Mouse (Mus musculus): ENCODE results near the gene Mphosph9.

DNA sequence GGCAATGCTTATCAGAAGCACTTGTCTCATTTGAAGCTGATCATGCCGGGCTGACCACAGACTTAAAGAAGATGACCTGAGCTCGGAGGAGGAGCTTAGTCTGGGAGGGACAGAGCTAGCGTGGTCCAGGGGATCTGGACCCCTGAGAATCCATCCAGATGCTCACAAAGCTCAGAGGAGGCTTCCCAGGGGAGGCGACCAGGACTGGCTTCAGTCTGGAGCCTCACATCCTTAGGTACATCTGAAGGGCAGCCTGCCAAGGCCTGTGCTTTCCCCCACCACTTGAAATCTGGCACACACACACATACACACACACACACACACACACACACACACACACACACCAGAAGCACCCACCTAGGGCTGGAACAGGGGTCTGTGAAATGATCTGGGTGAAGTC, 125.7 kb downstream of the Mphosph9 start:
- TF ChIP-seq POLR2A (IDR thresholded peaks at IDR 0.05; ENCODE audit: insufficient read length, low read depth) (no peak), MAX (IDR thresholded peaks at IDR 0.05; ENCODE audit: low read depth) (no peak), TCF12 (IDR thresholded peaks at IDR 0.05; ENCODE audit: insufficient read depth, poor library complexity, severe bottlenecking) (no peak)
